Mouse (Mus musculus): ENCODE results near the gene Coq8b.

GRCm38 (mm10) chr7:27198779-27199178 lies 34.0 kb upstream of the Coq8b start:
- TF ChIP-seq CTCF (IDR thresholded peaks at IDR 0.05; ENCODE audit: control insufficient read depth, insufficient read depth, insufficient read length) (no peak), MAX (IDR thresholded peaks at IDR 0.05) (no peak), MYOD1 (IDR thresholded peaks at IDR 0.05; ENCODE audit: control insufficient read depth, insufficient read length, low read depth) (no peak), USF1 (IDR thresholded peaks at IDR 0.05; ENCODE audit: low read depth) (no peak)

All from C2C12 (cell line).